Mouse (Mus musculus): ENCODE measurements around the gene Ildr1.

Gene Ildr1

DNA sequence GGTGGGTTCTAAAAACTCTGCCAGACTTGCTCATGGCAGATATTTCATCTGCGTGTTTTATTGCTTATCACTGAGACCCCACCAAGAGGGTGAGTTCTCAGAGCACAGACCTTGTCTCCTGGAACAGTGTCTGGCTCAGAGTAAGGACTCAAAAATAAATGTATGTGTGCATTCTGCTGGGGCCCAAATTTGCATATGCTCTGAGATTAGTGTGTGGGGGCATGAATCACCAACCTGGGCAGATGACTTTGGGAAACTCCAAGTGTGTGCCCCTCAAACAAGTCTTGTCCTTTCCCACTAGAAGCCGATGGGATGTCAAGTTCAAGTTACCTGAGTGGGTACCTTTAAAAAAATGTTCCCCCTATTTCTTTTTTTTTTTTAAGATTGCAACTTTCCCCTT lies 6.7 kb downstream of the Ildr1 start:
- in situ Hi-C loops (cut with MboI, MseI), result no loop called here

DNA sequence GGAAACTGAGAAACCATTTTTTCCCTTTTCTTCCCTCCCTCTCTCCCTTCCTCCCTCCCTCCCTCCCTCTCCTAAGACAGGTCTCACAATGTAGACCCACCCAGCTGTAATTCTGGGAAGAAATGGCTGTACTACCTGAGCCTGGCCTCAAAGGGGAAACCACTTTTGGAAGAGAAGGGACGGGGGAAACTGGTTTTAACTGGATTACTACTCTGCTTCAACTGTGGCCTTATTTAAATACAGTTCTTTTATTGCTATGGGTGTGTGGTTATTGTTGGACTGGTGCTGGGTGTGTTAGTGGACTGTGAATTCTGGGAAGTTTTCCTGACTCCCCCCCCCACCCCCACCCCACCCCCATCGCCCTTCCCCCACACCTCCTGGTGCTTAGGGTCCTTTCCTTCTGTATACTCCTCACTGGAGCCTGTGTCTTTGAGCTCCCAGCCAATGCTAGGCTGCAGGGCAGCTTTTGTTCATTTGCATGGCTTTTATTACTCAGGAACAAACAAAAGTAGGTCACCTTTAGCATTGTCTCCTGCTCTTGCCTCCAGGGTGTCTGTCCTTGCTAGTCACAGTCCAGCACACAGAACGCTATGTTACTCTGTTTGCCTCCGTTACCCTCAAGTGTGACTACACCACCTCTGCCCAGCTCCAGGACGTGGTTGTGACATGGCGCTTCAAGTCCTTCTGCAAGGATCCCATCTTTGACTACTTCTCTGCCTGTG lies 14.1 kb downstream of the Ildr1 start:
- in situ Hi-C loops (cut with MboI, MseI), result loop anchor here (5.0 kb wide), 1 partner anchor 231 kb away; no protein-coding TSS in a partner anchor

DNA sequence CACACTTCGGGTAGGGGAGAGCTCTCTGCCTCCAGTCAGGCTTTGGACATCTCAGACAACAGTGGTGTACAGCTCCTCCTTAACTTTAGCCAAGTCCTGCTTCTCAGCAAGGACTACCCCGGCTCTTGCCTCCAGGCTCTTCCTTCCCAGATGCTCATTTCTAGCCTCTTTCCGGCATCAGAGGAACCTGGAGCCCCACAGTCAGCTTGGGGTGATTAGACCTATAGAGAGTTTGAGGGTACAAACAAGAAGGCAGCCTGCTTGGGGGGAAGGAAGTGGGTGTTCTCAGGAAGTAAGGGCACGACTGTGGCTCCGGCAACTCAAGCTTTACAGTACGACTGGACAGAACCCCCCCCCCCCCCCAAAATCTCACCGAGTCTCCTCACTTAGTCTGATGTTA lies 15.0 kb downstream of the Ildr1 start:
- in situ Hi-C loops (cut with MboI, MseI), result loop anchor here (5.0 kb wide), 1 partner anchor 231 kb away; no protein-coding TSS in a partner anchor

DNA sequence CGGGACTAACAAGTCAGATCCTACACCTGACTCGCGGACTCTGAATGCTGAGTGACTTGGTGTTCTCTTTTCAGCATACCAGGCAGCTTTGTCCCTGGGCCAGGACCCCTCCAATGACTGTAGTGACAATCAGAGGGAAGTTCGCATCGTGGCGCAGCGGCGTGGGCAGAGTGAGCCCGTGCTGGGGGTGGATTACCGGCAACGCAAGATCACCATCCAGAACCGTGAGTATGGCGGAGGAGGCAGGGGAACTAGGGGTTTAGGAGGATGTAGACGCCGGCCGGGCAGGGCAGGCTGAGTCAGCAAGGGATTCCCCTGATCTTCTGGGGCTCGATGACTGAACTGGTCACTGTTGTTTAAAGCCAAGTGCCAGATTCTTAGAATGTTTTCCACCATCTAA lies 15.6 kb downstream of the Ildr1 start:
- in situ Hi-C loops (cut with MboI, MseI), result loop anchor here (5.0 kb wide), 1 partner anchor 232 kb away; no protein-coding TSS in a partner anchor

DNA sequence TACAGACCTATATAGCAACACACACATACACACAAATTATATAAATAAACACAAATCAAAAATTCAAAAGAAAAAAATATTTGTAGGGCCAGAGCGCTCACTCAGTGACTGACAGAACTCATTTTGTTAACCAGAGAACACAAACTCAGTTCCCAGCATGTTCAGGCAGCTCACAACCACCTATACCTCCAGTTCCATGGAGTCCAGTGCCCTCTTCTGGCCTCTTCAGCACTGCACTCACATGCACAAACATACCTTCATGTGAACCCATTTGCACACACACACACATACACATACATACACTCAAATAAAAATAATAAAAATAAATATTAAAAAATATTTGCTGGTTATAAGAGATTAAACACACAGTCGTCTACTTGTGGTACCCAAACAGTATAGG lies 17.0 kb downstream of the Ildr1 start:
- in situ Hi-C loops (cut with MboI, MseI), result no loop called here

DNA sequence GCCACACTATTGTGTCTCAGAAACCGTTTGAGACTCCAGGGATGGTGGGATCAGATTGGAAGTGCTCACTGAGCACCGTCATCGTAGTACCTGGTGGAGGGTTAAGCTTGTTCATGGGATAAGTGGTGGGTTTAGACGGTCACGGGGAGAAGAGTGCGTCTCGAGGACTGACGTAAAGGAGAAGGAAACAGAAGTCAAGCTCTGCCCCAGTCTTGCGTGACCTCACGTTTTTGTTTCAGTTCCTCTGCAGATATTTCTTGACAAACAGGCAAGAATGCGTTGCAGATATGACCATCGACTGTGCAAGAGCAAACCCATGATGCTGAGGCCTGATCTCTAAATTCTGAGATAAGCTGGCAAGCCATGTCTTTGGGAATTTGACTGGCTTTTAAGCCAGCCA lies 18.0 kb downstream of the Ildr1 start:
- in situ Hi-C loops (cut with MboI, MseI), result no loop called here

DNA sequence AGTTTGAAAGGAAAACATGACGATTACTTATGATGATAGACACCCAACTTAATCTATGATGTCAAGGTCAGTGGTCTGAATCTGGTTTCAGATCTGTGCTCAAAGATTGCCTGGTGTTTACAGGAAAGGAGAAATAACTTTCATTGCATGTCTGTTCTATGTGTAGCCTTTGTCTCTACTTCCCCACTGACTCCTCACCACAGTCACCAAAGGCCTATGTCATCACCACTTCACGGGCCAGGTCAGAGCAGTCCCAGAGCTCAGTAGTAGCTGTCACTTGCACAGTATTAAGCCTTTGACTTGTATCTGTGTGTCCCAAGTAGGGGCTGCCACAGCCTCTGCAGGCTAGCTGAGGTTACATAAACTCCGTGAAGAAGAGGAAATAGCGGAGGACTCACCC lies 23.7 kb downstream of the Ildr1 start:
- in situ Hi-C loops (cut with MboI, MseI), result no loop called here

DNA sequence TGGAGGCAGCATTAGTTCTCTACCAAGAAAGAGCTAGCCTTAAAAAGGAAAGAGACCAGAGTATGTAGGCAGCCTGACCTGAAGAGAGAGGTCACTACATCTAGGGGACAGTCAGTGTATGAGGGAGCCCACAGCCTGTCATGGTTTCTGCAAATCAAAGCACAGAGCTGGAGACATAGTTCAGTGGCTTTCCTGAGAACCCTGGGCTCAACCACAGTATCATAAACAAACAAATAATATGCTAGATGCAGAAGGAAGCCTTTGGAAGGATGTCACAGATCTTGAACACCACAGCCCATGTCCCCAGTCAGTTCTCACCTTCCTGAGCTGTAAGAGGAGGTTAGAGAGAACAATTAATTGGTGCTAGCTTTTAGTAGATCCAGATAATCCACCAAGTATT lies 24.9 kb downstream of the Ildr1 start:
- in situ Hi-C loops (cut with MboI, MseI), result no loop called here

DNA sequence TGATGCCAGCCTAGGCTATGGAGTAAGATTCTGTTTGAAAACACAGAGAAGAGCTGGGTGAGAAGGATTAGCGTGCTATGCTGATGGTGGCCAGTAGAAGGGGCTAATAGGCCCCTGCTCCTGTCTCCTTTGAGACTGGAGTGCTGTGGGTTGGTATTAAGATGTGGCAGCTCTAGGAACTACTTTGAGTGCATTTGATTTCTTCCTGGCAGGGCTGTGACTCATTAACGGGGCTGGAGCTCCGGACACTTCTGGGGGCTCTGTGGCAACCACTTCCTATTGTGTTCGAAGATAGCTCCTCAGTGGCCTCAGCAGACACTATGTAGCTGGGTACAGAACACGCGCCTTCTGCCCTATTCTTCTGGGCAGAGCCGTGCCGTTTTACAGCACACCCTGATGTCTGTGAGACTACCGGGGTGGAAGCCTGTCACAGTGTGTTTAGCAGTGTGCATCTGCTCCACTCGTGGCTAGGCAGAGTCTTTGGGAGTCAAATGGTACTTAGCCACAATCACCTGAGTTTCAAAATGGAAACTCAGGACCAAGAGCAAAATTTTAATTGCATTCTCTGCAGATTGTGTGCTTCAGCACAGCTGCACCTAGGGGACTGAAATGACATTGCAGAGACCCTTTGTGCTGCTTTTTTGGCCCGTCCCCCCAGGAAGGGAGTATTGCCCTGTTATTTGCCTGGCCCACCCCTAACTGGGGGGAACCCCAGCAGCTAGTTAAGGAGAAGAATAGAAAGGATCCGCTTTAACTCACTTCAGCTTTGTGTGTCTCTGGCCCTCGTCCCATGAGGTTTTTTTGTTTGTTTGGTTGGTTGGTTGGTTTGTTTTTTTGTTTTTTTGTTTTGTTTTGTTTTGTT lies 26.6 kb downstream of the Ildr1 start:
- in situ Hi-C loops (cut with MboI, MseI), result no loop called here

DNA sequence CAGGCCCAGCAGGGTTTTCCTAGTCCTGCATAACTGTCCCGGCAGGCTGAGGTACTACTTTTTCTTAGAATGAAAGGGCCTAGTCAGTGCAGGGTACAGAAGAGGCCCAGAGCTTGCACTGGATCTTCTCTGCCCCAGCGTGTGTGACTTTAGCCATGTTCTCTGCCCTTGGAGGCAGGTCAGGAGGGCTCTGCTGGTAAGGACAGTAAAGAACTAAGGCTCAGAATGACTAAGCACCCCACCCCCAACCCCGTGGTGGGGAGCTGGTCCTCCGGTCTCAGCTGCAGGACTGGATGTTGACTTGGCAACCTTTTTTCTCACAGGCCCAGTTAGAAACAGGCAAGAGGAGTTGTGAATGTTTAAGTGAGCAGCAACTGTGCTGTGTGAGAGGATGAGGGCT lies 29.0 kb downstream of the Ildr1 start:
- in situ Hi-C loops (cut with MboI, MseI), result no loop called here

DNA sequence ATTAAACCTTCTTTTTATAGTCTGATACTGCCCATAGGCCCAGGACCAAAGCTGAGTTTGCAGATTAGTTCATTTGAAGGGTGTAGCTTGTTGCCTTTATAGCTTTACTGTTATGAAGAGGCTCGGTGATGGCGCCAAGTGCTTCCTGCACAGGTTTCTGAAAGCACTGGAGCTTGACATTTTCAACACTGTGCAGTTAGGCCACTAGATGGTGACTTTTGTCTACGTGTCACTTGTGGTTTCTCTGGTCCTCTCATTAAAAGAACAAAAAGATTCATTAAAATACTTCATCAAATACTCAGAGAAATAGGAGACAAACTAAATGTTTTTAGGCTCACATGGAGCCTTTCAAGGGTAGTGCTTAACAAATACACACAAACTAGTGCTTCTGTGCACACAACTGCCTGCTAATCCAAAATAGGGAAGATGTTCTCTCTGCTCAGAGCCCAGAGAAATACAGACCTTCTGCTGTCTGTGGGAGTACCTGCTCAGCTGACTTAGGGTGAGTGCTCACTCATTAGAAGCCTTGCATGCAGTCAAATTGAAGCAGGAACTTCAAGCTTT lies 30.2 kb downstream of the Ildr1 start:
- in situ Hi-C loops (cut with MboI, MseI), result no loop called here

DNA sequence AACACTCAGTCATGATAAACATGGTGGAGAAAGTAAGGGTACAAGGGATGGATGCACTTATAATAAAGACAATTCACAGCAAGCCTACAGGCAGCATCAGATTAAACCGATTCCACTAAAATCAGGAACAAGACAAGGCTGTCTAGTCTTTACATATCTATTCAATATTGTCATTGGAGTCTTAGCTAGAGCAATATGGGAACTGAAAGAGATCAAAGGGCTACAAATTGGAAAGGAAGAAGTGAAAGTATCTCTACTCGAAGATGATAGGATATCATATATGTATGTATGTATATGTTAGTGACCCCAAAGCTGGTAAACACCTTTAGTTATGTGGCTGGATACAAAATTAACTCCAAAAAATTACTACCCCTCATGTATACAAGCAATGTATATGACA lies 35.2 kb downstream of the Ildr1 start:
- in situ Hi-C loops (cut with MboI, MseI), result loop anchor here (5.0 kb wide), 1 partner anchor 83 kb away; no protein-coding TSS in a partner anchor

DNA sequence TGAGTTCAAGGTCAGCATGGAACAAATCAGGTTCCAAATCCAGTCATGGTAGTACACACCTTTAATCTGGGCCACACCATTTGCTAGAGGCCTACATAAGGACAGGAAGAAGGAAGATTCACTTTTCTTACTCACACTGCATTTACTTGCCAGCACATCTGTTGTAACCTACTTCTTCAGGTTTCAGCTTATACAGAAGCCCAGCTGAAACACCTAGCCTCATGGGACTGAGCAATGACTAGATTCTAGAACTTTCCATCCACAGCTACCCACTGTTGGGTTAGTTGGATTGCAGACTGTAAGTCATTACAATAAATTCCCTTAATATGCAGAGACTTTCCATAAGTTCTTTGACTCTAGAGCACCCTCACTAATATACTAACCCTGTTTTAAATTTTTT lies 38.8 kb downstream of the Ildr1 start:
- in situ Hi-C loops (cut with MboI, MseI), result no loop called here

DNA sequence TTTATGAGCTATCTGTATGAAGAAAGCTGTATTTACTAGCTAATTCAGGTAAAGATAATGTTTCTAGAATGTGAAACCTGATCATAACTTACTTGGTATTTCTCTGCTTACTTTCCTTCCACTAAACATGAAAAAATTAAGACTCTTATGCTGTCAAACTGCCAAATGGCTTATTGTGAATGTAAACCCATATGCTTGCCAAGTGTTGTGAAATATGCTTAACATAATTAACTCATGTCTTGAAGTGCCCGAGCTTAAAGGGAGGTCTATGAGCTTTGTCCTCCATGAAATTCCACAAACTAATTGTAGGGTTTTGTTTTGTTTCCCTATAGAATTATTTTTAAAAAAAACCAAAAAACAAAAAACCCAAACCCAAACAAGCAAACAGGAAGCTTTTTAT lies 40.0 kb downstream of the Ildr1 start:
- in situ Hi-C loops (cut with MboI, MseI), result no loop called here

DNA sequence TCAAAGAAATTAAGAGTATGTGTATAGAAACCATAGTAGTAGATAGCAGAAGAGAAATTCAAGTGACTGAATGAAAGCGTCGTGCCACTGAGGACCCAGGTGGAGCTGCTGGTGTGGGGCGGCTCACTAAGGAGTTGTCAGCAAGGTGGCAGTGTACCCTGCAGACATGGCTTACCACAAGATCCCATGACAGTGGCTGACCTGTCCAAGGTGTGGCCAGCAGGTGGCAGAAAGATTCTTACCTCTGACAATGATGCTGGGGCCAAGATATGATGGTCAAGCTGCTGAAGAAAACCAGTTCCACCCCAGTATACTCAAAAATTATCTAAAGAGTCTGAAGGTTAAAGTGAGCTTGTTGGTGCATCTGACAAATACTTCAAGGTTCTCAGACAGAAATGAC lies 41.6 kb downstream of the Ildr1 start:
- in situ Hi-C loops (cut with MboI, MseI), result no loop called here

DNA sequence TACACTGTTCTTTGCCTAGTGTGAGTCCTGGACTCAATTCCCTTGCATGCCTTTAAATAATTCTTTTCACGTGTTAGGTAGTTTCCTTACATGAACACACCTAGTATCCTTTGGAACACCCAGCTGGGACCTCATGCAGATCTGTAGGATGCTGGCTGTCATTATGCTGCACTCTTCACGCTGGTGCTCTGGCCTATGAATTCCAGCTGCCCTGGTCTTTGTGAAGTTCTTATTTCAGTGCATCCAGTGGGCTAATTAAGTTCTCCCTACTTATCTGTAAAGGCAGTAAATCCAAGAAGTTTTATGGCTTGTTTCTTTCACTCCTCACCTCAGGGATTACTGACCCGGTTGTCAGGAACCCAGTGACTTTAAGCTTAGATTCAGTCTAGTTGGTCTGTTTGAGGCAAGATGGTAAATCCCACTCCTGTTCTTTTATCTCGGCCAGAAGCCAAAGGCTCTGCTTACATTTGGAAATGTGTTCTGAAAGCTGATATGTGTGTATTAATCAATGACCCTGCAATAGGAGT lies 45.7 kb downstream of the Ildr1 start:
- in situ Hi-C loops (cut with MboI, MseI), result no loop called here

DNA sequence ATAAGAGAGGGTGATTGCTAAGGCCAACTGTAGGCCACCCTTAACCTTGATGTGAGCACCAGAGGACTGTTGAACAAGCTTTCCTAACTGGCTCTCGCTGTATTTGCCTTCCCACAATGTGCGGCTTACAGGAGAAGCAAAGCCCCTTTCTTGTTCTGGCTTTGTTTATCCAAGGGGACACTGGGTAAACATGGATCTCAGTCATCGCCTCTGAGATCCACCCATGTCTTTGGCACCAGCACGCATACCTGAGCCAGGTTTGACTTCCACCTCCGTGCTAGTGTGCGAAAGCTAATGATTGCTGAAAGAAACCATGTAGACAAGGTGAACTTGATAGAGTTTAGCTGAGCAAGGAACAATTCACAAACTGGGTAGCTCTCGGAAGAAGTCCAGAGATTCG lies 49.8 kb downstream of the Ildr1 start:
- in situ Hi-C loops (cut with MboI, MseI), result no loop called here

DNA sequence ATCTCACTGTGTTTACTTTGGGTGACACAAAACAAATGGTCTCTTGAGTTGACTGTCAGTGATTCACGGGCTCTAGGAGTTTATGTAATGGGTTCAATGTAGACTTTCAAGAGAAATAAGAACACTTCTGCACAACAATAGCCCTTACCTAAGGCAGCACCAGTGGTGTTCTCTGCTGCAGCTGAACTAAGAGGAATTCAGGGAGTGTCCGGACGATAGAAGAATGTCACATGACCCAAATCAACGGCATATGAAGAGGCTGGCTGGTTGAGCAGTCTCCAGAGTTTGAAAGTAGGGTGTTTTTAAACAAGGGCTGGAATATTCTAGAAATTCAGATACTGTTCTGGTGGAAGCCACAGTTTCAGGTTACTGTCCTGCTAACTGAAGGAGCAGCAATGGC lies 53.3 kb downstream of the Ildr1 start:
- in situ Hi-C loops (cut with MboI, MseI), result no loop called here

DNA sequence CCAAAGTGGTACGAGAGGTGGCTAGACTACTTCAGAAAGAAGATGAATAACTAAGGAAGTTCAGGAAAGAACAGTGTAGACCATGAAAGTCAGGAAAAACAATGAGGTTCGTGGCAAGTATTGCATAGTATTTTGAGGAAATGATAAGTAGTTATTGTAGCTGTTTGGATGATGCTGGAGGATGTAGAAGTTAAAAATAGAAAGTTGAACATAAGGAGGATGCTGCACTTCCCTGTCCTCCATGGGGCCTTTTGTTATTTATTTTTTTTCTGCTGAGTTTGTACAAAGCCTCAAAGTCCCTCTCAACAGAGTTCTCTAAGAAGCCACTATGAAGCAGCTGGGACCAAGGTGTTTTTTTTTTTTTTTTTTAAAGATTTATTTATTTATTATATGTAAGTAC lies 54.0 kb downstream of the Ildr1 start:
- in situ Hi-C loops (cut with MboI, MseI), result no loop called here

DNA sequence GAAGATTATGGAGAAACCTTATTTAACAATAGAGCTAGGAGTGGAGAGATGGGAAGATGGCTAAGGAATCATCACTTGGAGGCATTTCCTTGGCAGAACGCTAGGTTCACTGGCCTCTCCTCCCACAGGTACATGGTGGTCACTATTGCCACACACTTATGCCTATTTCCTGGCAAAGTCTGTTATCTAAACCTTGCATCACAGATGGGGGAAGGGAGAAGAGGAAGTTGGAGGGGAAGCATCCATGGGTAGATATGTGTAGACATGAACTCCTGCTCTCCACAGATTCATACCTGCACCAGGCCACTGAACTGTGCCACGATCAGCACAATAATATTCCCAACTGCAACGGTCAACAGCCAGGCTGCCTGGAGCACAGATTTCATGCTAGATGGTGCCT lies 58.2 kb downstream of the Ildr1 start:
- in situ Hi-C loops (cut with MboI, MseI), result no loop called here

DNA sequence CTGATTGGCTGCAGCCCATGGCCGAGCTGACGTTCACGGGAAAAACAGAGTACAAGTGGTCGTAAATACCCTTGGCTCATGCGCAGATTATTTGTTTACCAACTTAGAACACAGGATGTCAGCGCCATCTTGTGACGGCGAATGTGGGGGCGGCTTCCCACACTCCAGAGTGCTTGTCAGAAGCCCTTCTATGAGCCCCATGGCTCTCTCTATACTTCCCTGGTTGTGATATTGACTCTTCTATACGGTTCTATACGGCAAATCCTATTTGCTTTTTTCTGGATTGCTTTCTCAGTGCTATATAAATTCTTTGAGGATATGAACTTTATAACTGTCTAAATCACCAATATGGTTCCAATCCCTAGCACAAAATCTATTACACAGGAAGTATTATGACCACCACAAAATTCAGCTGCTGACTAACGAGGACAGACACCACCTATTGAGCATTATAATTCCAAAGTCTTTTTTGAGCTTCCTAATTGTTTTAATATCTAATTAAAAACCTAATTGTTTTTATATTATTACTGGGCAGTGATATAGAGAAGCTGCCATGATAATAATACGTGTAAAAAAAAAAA lies 76.5 kb downstream of the Ildr1 start:
- in situ Hi-C loops (cut with MboI, MseI), result no loop called here

DNA sequence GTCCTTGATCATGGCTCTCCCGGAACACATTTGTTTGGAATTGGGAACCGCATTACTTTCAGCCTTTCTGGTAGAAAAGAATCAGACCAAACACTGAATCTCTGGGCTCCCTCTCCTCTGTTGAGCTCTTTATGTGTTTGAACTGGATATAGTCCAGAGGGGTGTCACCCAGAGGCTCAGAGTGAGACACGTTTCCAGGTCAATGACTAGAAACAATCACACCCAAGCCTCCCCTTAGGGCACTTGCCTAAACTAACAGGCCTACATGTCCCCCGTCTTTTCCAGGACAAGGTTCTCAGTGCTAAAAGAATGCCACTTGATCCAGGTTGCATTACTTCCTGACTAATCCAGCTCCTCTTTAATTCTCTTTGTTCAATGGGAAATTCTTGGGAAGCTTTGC lies 77.1 kb downstream of the Ildr1 start:
- in situ Hi-C loops (cut with MboI, MseI), result no loop called here

All from regulatory T cell (primary cell).